ENCODE assay signal across 20 mouse cellular contexts in genomic region chr13:92793636-92794035, GRCm38 (mm10). TPM values are rescaled to one million over a fixed set of nuclear protein-coding genes. Genes with fewer than 3 reads are reported as not detected.
DNase-seq lines count a peak whose midpoint lies in the region; ATAC-seq lines count a peak whose summit lies in the region.
"Had no signal": no experiment of that assay in that cellular context is flagged by ENCODE, and none has a peak within 500 bp of the region (broad histone marks: within the 10 kb centered on the region; RNA-seq: fewer than 3 reads in every experiment).

No protein-coding gene starts in this region.

- H3K9ac ChIP-seq in heart, embryonic 13.5 days: peak overlapping the region; percentile 80; the same call in 1 of the 2 replicates
- H3K9ac ChIP-seq in kidney, embryonic 14.5 days (ENCODE audit: low read depth, low read length): no peak overlapping the region
- no peak overlapping the region for H3K9ac ChIP-seq in embryonic facial prominence, embryonic 11.5 days (replicated peaks; ENCODE audit: low read length)
- H3K9ac ChIP-seq: forebrain, embryonic 12.5 days had no signal

- no peaks in the 10 kb centered on the region for H3K36me3 ChIP-seq in heart, embryonic 13.5 days
- H3K36me3 ChIP-seq in kidney, embryonic 14.5 days (ENCODE audit: control insufficient read depth, insufficient read depth, low read length): no peaks in the 10 kb centered on the region
- no peaks in the 10 kb centered on the region for H3K36me3 ChIP-seq in embryonic facial prominence, embryonic 11.5 days (replicated peaks; ENCODE audit: control insufficient read depth, insufficient read depth, low read depth, low read length)
- H3K36me3 ChIP-seq: forebrain, embryonic 12.5 days; hindbrain, embryonic 12.5 days had no signal

- peak overlapping the region; percentile 82 for H3K4me2 ChIP-seq in heart, embryonic 13.5 days
- H3K4me2 ChIP-seq in kidney, embryonic 14.5 days (replicated peaks; ENCODE audit: low read depth, low read length): no peak overlapping the region
- no peak overlapping the region for H3K4me2 ChIP-seq in embryonic facial prominence, embryonic 11.5 days (ENCODE audit: low read depth, low read length)

- no peak for ATAC-seq in heart, embryonic 13.5 days (ENCODE audit: extremely low read depth, insufficient number of reproducible peaks, low FRiP score, low TSS enrichment)
- ATAC-seq in kidney, embryonic 14.5 days (ENCODE audit: low FRiP score, low TSS enrichment): no peak
- ATAC-seq in embryonic facial prominence, embryonic 11.5 days (replicated peaks; ENCODE audit: insufficient number of reproducible peaks, low FRiP score, low TSS enrichment, low read depth): no peak
- ATAC-seq: activated CD4-positive, CD25-positive, alpha-beta regulatory T cell, adult 4 months; inflammation-experienced regulatory T-cells, adult 6 months; Patski had no signal

- 54% methylated on average over 8 of the region's 8 CpGs for WGBS in heart, embryonic 13.5 days
- WGBS in kidney, embryonic 14.5 days: 70% methylated on average over 8 of the region's 8 CpGs
- WGBS in embryonic facial prominence, embryonic 11.5 days: 23% methylated on average over 8 of the region's 8 CpGs

- H3K9me3 ChIP-seq in heart, embryonic 13.5 days: no peaks in the 10 kb centered on the region
- H3K9me3 ChIP-seq in kidney, embryonic 14.5 days (ENCODE audit: control insufficient read depth, low read length): no peaks in the 10 kb centered on the region
- no peaks in the 10 kb centered on the region for H3K9me3 ChIP-seq in embryonic facial prominence, embryonic 11.5 days (replicated peaks; ENCODE audit: control insufficient read depth, low read length)
- H3K9me3 ChIP-seq: forebrain, embryonic 12.5 days; hindbrain, embryonic 12.5 days had no signal

- peaks cover 38% of the 10 kb centered on the region for H3K27me3 ChIP-seq in heart, embryonic 13.5 days (replicated peaks)
- H3K27me3 ChIP-seq in kidney, embryonic 14.5 days (ENCODE audit: control insufficient read depth, insufficient read depth, low read length): peaks cover 9% of the 10 kb centered on the region; the same call in 1 of the 2 replicates
- H3K27me3 ChIP-seq in embryonic facial prominence, embryonic 11.5 days (ENCODE audit: control insufficient read depth, insufficient read depth, low read length): peaks cover 9% of the 10 kb centered on the region; the same call in 1 of the 2 replicates

- H3K27ac ChIP-seq in heart, embryonic 13.5 days (replicated peaks): no peak overlapping the region
- H3K27ac ChIP-seq in kidney, embryonic 14.5 days (ENCODE audit: low read depth, low read length): no peak overlapping the region
- H3K27ac ChIP-seq in embryonic facial prominence, embryonic 11.5 days (replicated peaks; ENCODE audit: low read depth, low read length): no peak overlapping the region
- H3K27ac ChIP-seq: forebrain, embryonic 12.5 days; hindbrain, embryonic 12.5 days had no signal

- H3K4me1 ChIP-seq in heart, embryonic 13.5 days: peaks cover 3% of the 10 kb centered on the region; the same call in 1 of the 2 replicates
- H3K4me1 ChIP-seq in kidney, embryonic 14.5 days (ENCODE audit: control insufficient read depth, insufficient read depth, low read length): no peaks in the 10 kb centered on the region
- 0 out of 2 replicates have a peak, but pooled peaks cover 3% of the 10 kb centered on the region for H3K4me1 ChIP-seq in embryonic facial prominence, embryonic 11.5 days (ENCODE audit: control insufficient read depth, insufficient read depth, low read length)

- no peak for DNase-seq in heart, adult 9 months (ENCODE audit: low spot score in 2 of 2)
- peak; percentile 22 for DNase-seq in kidney, adult 18-20 months
- peak; percentile 73 for DNase-seq in embryonic facial prominence, embryonic 11.5 days (ENCODE audit: low spot score)
- DNase-seq in forelimb bud, embryonic 11.5 days (ENCODE audit: low read depth, low spot score): peak; percentile 20
- no peak for DNase-seq in Muller cell, postnatal 12 days (ENCODE audit: inconsistent ontology term)
- DNase-seq: adrenal gland, postnatal 25 days; cerebellum, adult 18-20 months; cerebellum, postnatal 36 days; lung, adult 2 months; lung, postnatal 36 days; right cerebral cortex, adult 18-20 months; thymus, adult 18-20 months had no signal

- peak overlapping the region; percentile 60 for H3K4me3 ChIP-seq in heart, embryonic 13.5 days
- H3K4me3 ChIP-seq in kidney, embryonic 14.5 days (ENCODE audit: low read length): no peak overlapping the region
- no peak overlapping the region for H3K4me3 ChIP-seq in embryonic facial prominence, embryonic 11.5 days (ENCODE audit: low read depth, low read length)

RNA-seq across cellular contexts. Expression of gene Thbs4, which starts 1.0 kb away (rescaled TPM):
- polyA plus RNA-seq in heart, embryonic 13.5 days (2015; fragmentation: Nextera tagmentation; extraction: Ambion mirVana): 31.0 and 36.8 TPM in 2 replicates
- 0.73 and 0.87 TPM in 2 replicates for polyA plus RNA-seq in kidney, embryonic 14.5 days (2014; fragmentation: Nextera tagmentation; extraction: Ambion mirVana)
- 3.8 and 3.9 TPM in 2 replicates for polyA plus RNA-seq in embryonic facial prominence, embryonic 11.5 days (2014; fragmentation: Nextera tagmentation; extraction: Ambion mirVana)
- polyA plus RNA-seq: activated CD4-positive, CD25-positive, alpha-beta regulatory T cell, adult 4 months; C2C12; inflammation-experienced regulatory T-cells, adult 6 months; Patski had no signal

RNA-seq across cellular contexts. Expression of gene Mtx3, which starts 50.9 kb away (rescaled TPM):
- 2.3 and 3.0 TPM in 2 replicates for polyA plus RNA-seq in heart, embryonic 13.5 days (2015; fragmentation: Nextera tagmentation; extraction: Ambion mirVana)
- polyA plus RNA-seq in kidney, embryonic 14.5 days (2014; fragmentation: Nextera tagmentation; extraction: Ambion mirVana): 6.3 and 7.5 TPM in 2 replicates
- polyA plus RNA-seq in embryonic facial prominence, embryonic 11.5 days (2014; fragmentation: Nextera tagmentation; extraction: Ambion mirVana): 5.6 TPM in 2 replicates

Comparison
In these comparisons a context has a peak if more than half of its experiments do, and no peak if none do; other contexts are left out.
1. DNase-seq: peak in kidney, adult 18-20 months (single experiment), embryonic facial prominence, embryonic 11.5 days (single experiment) and forelimb bud, embryonic 11.5 days (single experiment); none in heart, adult 9 months (0 of 2) and Muller cell, postnatal 12 days (single experiment).